Mouse (Mus musculus): ENCODE measurements around the gene Pcyt2. TPM values are rescaled to one million over a fixed set of nuclear protein-coding genes. Genes with fewer than 3 reads are reported as not detected.

Gene Pcyt2
- polyA plus RNA-seq, 1 experiment from 2014 or later, result 88.8 TPM

- Histone ChIP-seq H3K9ac (ENCODE audit: low read depth, low read length) (no peak overlapping the region), H3K27ac (replicated peaks; ENCODE audit: low read depth, low read length) (no peak overlapping the region), H3K4me3 (ENCODE audit: low read depth, low read length) (no peak overlapping the region), H3K36me3 (ENCODE audit: control insufficient read depth, insufficient read depth, low read length) (peaks cover 34% of the 10 kb centered on the region), H3K4me1 (ENCODE audit: control insufficient read depth, insufficient read depth, low read length) (peaks cover 19% of the 10 kb centered on the region), H3K9me3 (ENCODE audit: control insufficient read depth, low read length) (no peaks in the 10 kb centered on the region), H3K27me3 (replicated peaks; ENCODE audit: control insufficient read depth, insufficient read depth, low read length) (no peaks in the 10 kb centered on the region), H3K4me2 (ENCODE audit: low read depth, low read length) (no peak overlapping the region)
- ATAC-seq (ENCODE audit: low read depth), result no peak
- no peak for DNase-seq (ENCODE audit: low spot score)
- WGBS, result 86% methylated on average over 3 of the region's 3 CpGs
These were observed 41.3 kb downstream of the Pcyt2 start for GRCm38 (mm10) chr11:120576365-120576981.

- ATAC-seq (ENCODE audit: low read depth), result no peak
- H3K4me2 ChIP-seq (ENCODE audit: low read depth, low read length), result no peak overlapping the region
These were observed 41.8 kb downstream of the Pcyt2 start for GRCm38 (mm10) chr11:120575940-120576339.

GRCm38 (mm10) chr11:120575046-120575445, 42.7 kb downstream of the Pcyt2 start:
- H3K4me2 ChIP-seq (ENCODE audit: low read depth, low read length), result no peak overlapping the region
- DNase-seq (ENCODE audit: low spot score) (no peak), ATAC-seq (ENCODE audit: low read depth) (no peak)
- H3K4me3 ChIP-seq (ENCODE audit: low read depth, low read length), result no peak overlapping the region
- H3K27ac ChIP-seq (replicated peaks; ENCODE audit: low read depth, low read length), result no peak overlapping the region
- H3K27me3 ChIP-seq (replicated peaks; ENCODE audit: control insufficient read depth, insufficient read depth, low read length), result no peaks in the 10 kb centered on the region
- H3K36me3 ChIP-seq (ENCODE audit: control insufficient read depth, insufficient read depth, low read length), result peaks cover 47% of the 10 kb centered on the region
- no peaks in the 10 kb centered on the region for H3K9me3 ChIP-seq (ENCODE audit: control insufficient read depth, low read length)
- H3K9ac ChIP-seq (ENCODE audit: low read depth, low read length), result 0 out of 2 replicates have a peak overlapping the region, but pooled peaks have one; percentile 97
- peaks cover 20% of the 10 kb centered on the region for H3K4me1 ChIP-seq (ENCODE audit: control insufficient read depth, insufficient read depth, low read length)
- 77% methylated on average over 2 of the region's 2 CpGs for WGBS

More at GRCm38 (mm10) chr11:120575940-120576339, 41.8 kb downstream of the Pcyt2 start:
- no peak overlapping the region for H3K9ac ChIP-seq (ENCODE audit: low read depth, low read length)
- peaks cover 40% of the 10 kb centered on the region for H3K36me3 ChIP-seq (ENCODE audit: control insufficient read depth, insufficient read depth, low read length)
- no peak overlapping the region for H3K4me3 ChIP-seq (ENCODE audit: low read depth, low read length)
- no peaks in the 10 kb centered on the region for H3K9me3 ChIP-seq (ENCODE audit: control insufficient read depth, low read length)
- no peak for DNase-seq (ENCODE audit: low spot score)
- H3K4me1 ChIP-seq (ENCODE audit: control insufficient read depth, insufficient read depth, low read length), result peaks cover 25% of the 10 kb centered on the region
- H3K27me3 ChIP-seq (replicated peaks; ENCODE audit: control insufficient read depth, insufficient read depth, low read length), result no peaks in the 10 kb centered on the region
- H3K27ac ChIP-seq (replicated peaks; ENCODE audit: low read depth, low read length), result no peak overlapping the region

GRCm38 (mm10) chr11:120574278-120574600, 43.5 kb downstream of the Pcyt2 start:
- Histone ChIP-seq H3K27ac (replicated peaks; ENCODE audit: low read depth, low read length) (peak overlapping the region; percentile 96), H3K36me3 (ENCODE audit: control insufficient read depth, insufficient read depth, low read length) (peaks cover 46% of the 10 kb centered on the region), H3K9ac (ENCODE audit: low read depth, low read length) (peak overlapping the region; percentile 97), H3K4me2 (ENCODE audit: low read depth, low read length) (peak overlapping the region; percentile 92), H3K4me1 (ENCODE audit: control insufficient read depth, insufficient read depth, low read length) (peaks cover 17% of the 10 kb centered on the region), H3K4me3 (ENCODE audit: low read depth, low read length) (peak overlapping the region; percentile 83), H3K9me3 (ENCODE audit: control insufficient read depth, low read length) (no peaks in the 10 kb centered on the region), H3K27me3 (replicated peaks; ENCODE audit: control insufficient read depth, insufficient read depth, low read length) (no peaks in the 10 kb centered on the region)
- ATAC-seq (ENCODE audit: low read depth) (no peak), DNase-seq (ENCODE audit: low spot score) (no peak)
- WGBS, result 40% methylated on average over 5 of the region's 5 CpGs

- ATAC-seq (ENCODE audit: low read depth), result no peak
- peak overlapping the region; percentile 97 for H3K9ac ChIP-seq (ENCODE audit: low read depth, low read length)
- no peak for DNase-seq (ENCODE audit: low spot score)
- peak overlapping the region; percentile 96 for H3K27ac ChIP-seq (replicated peaks; ENCODE audit: low read depth, low read length)
- H3K4me1 ChIP-seq (ENCODE audit: control insufficient read depth, insufficient read depth, low read length), result peaks cover 17% of the 10 kb centered on the region
- WGBS, result 1% methylated on average over 23 of the region's 23 CpGs
- H3K36me3 ChIP-seq (ENCODE audit: control insufficient read depth, insufficient read depth, low read length), result peaks cover 46% of the 10 kb centered on the region
- H3K9me3 ChIP-seq (ENCODE audit: control insufficient read depth, low read length), result no peaks in the 10 kb centered on the region
- H3K27me3 ChIP-seq (replicated peaks; ENCODE audit: control insufficient read depth, insufficient read depth, low read length), result no peaks in the 10 kb centered on the region
- H3K4me2 ChIP-seq (ENCODE audit: low read depth, low read length), result peak overlapping the region; percentile 92
- peak overlapping the region; percentile 83 for H3K4me3 ChIP-seq (ENCODE audit: low read depth, low read length)
These were observed 44.0 kb downstream of the Pcyt2 start for GRCm38 (mm10) chr11:120573585-120574277.

- H3K27ac ChIP-seq (replicated peaks; ENCODE audit: low read depth, low read length), result peak within 1 kb of the TSS; percentile 96
- peak within 1 kb of the TSS; percentile 97 for H3K9ac ChIP-seq (ENCODE audit: low read depth, low read length)
- WGBS, result 0% methylated on average over 55 of the region's 94 CpGs
- peaks cover 17% of the 10 kb centered on the region for H3K4me1 ChIP-seq (ENCODE audit: control insufficient read depth, insufficient read depth, low read length)
- peak within 1 kb of the TSS; percentile 92 for H3K4me2 ChIP-seq (ENCODE audit: low read depth, low read length)
- H3K4me3 ChIP-seq (ENCODE audit: low read depth, low read length), result peak within 1 kb of the TSS; percentile 83
- DNase-seq (ENCODE audit: low spot score) (peak; percentile 100), ATAC-seq (ENCODE audit: low read depth) (peak; percentile 96)
- H3K36me3 ChIP-seq (ENCODE audit: control insufficient read depth, insufficient read depth, low read length), result peaks cover 46% of the 10 kb centered on the region
- no peaks in the 10 kb centered on the region for H3K9me3 ChIP-seq (ENCODE audit: control insufficient read depth, low read length)
- H3K27me3 ChIP-seq (replicated peaks; ENCODE audit: control insufficient read depth, insufficient read depth, low read length), result no peaks in the 10 kb centered on the region
These were observed 44.8 kb downstream of the Pcyt2 start, which contains the start of gene P4hb for GRCm38 (mm10) chr11:120572752-120573584. TSS of gene P4hb (minus strand) at chr11:120573253.

- WGBS, result 2% methylated on average over 10 of the region's 24 CpGs
- Histone ChIP-seq H3K36me3 (ENCODE audit: control insufficient read depth, insufficient read depth, low read length) (peaks cover 46% of the 10 kb centered on the region), H3K4me1 (ENCODE audit: control insufficient read depth, insufficient read depth, low read length) (peaks cover 17% of the 10 kb centered on the region), H3K27me3 (replicated peaks; ENCODE audit: control insufficient read depth, insufficient read depth, low read length) (no peaks in the 10 kb centered on the region), H3K4me3 (ENCODE audit: low read depth, low read length) (peak overlapping the region; percentile 83), H3K27ac (replicated peaks; ENCODE audit: low read depth, low read length) (peak overlapping the region; percentile 80), H3K9me3 (ENCODE audit: control insufficient read depth, low read length) (no peaks in the 10 kb centered on the region), H3K4me2 (ENCODE audit: low read depth, low read length) (peak overlapping the region; percentile 92), H3K9ac (ENCODE audit: low read depth, low read length) (peak overlapping the region; percentile 97)
- DNase-seq (ENCODE audit: low spot score) (no peak), ATAC-seq (ENCODE audit: low read depth) (peak; percentile 13)
These were observed 45.4 kb downstream of the Pcyt2 start for GRCm38 (mm10) chr11:120572417-120572751.

GRCm38 (mm10) chr11:120571754-120572416, 45.9 kb downstream of the Pcyt2 start:
- Histone ChIP-seq H3K4me2 (ENCODE audit: low read depth, low read length) (peak overlapping the region; percentile 92), H3K4me1 (ENCODE audit: control insufficient read depth, insufficient read depth, low read length) (peaks cover 17% of the 10 kb centered on the region), H3K27ac (replicated peaks; ENCODE audit: low read depth, low read length) (peak overlapping the region; percentile 80), H3K36me3 (ENCODE audit: control insufficient read depth, insufficient read depth, low read length) (peaks cover 46% of the 10 kb centered on the region), H3K9ac (ENCODE audit: low read depth, low read length) (peak overlapping the region; percentile 97), H3K4me3 (ENCODE audit: low read depth, low read length) (peak overlapping the region; percentile 83), H3K27me3 (replicated peaks; ENCODE audit: control insufficient read depth, insufficient read depth, low read length) (no peaks in the 10 kb centered on the region), H3K9me3 (ENCODE audit: control insufficient read depth, low read length) (no peaks in the 10 kb centered on the region)
- WGBS, result 9% methylated on average over 11 of the region's 11 CpGs
- DNase-seq (ENCODE audit: low spot score) (no peak), ATAC-seq (ENCODE audit: low read depth) (no peak)
